Mouse (Mus musculus) heart, postnatal 0 days (tissue): Measurements from ENCODE around the gene Gpi1.

Experiments
- CTCF ChIP-seq: IDR thresholded peaks from 2 replicates; pipeline ENCODE4 v1.5.1; 2016; ENCODE audit warnings: antibody characterized with exemption, control low read depth, low read depth
- EP300 ChIP-seq: IDR thresholded peaks from 2 replicates; pipeline ENCODE4 v1.6.1; 2016; ENCODE audit warnings: antibody characterized with exemption, low read depth

GRCm38 (mm10) chr7:34228641-34229040 lies 1.5 kb downstream of the Gpi1 start:
- TF ChIP-seq CTCF (no peak), EP300 (no peak)
